Mouse (Mus musculus) CH12.LX (cell line): ENCODE measurements around the gene Smad9. TPM values are rescaled to one million over a fixed set of nuclear protein-coding genes. Genes with fewer than 3 reads are reported as not detected.

Experiments
- DNase-seq: peaks from one replicate; pipeline ENCODE4 v3.0.0-alpha.2; 2013; ENCODE audit errors: extremely low read depth
- H3K27ac ChIP-seq: 2 replicates; pipeline ENCODE4 v1.5.1; 2012; ENCODE audit warnings: low read depth, mild to moderate bottlenecking, control low read depth, moderate library complexity; ENCODE audit not compliant: insufficient read depth
- H3K27me3 ChIP-seq: replicated peaks from 2 replicates; pipeline ENCODE3; 2012; ENCODE audit warnings: inconsistent platforms
- H3K36me3 ChIP-seq, 2 experiments: replicated peaks in 1 of 2; 2 replicates each; pipeline versions ENCODE3 to v1.6.1; 2012; ENCODE audit warnings: inconsistent platforms in 1 of 2, low read length in 1 of 2, mild to moderate bottlenecking in 1 of 2, mixed read lengths in 1 of 2, moderate library complexity in 1 of 2; ENCODE audit not compliant: control insufficient read depth in 1 of 2, insufficient read depth in 1 of 2
- H3K4me1 ChIP-seq, 2 experiments: 2 replicates each; pipeline ENCODE4 v1.6.1; 2012; ENCODE audit warnings: inconsistent platforms in 1 of 2, moderate library complexity in 1 of 2; ENCODE audit not compliant: insufficient read depth in 2 of 2, control insufficient read depth in 1 of 2
- H3K4me2 ChIP-seq: 2 replicates; pipeline ENCODE4 v1.6.1; 2012; ENCODE audit warnings: low read depth, mild to moderate bottlenecking, control low read depth; ENCODE audit not compliant: poor library complexity, insufficient read depth, severe bottlenecking
- H3K4me3 ChIP-seq, 3 experiments: fragments of 150-350 bp in 1 of 3; sonication (generic) in 1 of 3; replicated peaks in 1 of 3; 2 replicates each; pipeline versions ENCODE3 to v1.5.1; 2011 to 2012; ENCODE audit warnings: low read depth in 2 of 3, low read length in 2 of 3, mild to moderate bottlenecking in 2 of 3, moderate library complexity in 2 of 3, control low read depth in 1 of 3, improper control_type of control experiment in 1 of 3, inconsistent platforms in 1 of 3, mixed read lengths in 1 of 3; ENCODE audit not compliant: poor library complexity in 1 of 3
- H3K79me2 ChIP-seq: replicated peaks from 2 replicates; pipeline ENCODE4 v1.6.1; 2012; ENCODE audit warnings: mild to moderate bottlenecking, moderate library complexity; ENCODE audit not compliant: control insufficient read depth, poor library complexity, insufficient read depth, severe bottlenecking; ENCODE audit errors: extremely low read depth
- H3K9ac ChIP-seq: 2 replicates; pipeline ENCODE4 v1.6.1; 2012; ENCODE audit warnings: low read depth, mild to moderate bottlenecking, control low read depth, moderate library complexity; ENCODE audit not compliant: insufficient read depth
- H3K9me3 ChIP-seq: replicated peaks from 2 replicates; pipeline ENCODE3; 2012; ENCODE audit warnings: low read length, inconsistent platforms, mixed read lengths
- BHLHE40 ChIP-seq: IDR thresholded peaks from 2 replicates; pipeline ENCODE4 v1.6.1; 2011; ENCODE audit warnings: mild to moderate bottlenecking, low read depth, low read length, improper control_type of control experiment
- CHD1 ChIP-seq: IDR thresholded peaks from 2 replicates; pipeline ENCODE4 v1.6.1; 2012; ENCODE audit warnings: low read depth, low read length, improper control_type of control experiment, inconsistent platforms
- CHD2 ChIP-seq: IDR thresholded peaks from 2 replicates; pipeline ENCODE4 v1.6.1; 2011; ENCODE audit warnings: low read length, improper control_type of control experiment
- CTCF ChIP-seq, 2 experiments: IDR thresholded peaks in 1 of 2; conservative IDR thresholded peaks in 1 of 2; 2 replicates each; pipeline ENCODE4 v1.5.1; 2011 to 2012; ENCODE audit warnings: low read depth in 2 of 2, low read length in 2 of 2, improper control_type of control experiment in 1 of 2, inconsistent platforms in 1 of 2, mild to moderate bottlenecking in 1 of 2, moderate library complexity in 1 of 2
- E2F4 ChIP-seq: IDR thresholded peaks from 2 replicates; pipeline ENCODE4 v1.6.1; 2011; ENCODE audit warnings: low read depth, low read length, improper control_type of control experiment; ENCODE audit not compliant: insufficient replicate concordance
- ELF1 ChIP-seq: IDR thresholded peaks from 2 replicates; pipeline ENCODE4 v1.6.1; 2014; ENCODE audit warnings: low read depth, mild to moderate bottlenecking, inconsistent platforms, low read length, improper control_type of control experiment
- EP300 ChIP-seq: IDR thresholded peaks from 2 replicates; pipeline ENCODE4 v1.6.1; 2011; ENCODE audit warnings: low read length, improper control_type of control experiment
- ETS1 ChIP-seq: conservative IDR thresholded peaks from 2 replicates; pipeline ENCODE4 v1.6.1; 2012; ENCODE audit warnings: low read depth, mild to moderate bottlenecking, inconsistent platforms, low read length, improper control_type of control experiment, moderate library complexity
- GABPA ChIP-seq: IDR thresholded peaks from 2 replicates; pipeline ENCODE4 v1.6.1; 2012; ENCODE audit warnings: low read depth, low read length, improper control_type of control experiment, inconsistent platforms; ENCODE audit not compliant: insufficient replicate concordance
- HCFC1 ChIP-seq: IDR thresholded peaks from 2 replicates; pipeline ENCODE4 v1.6.1; 2012; ENCODE audit warnings: low read depth, mild to moderate bottlenecking, inconsistent platforms, low read length, improper control_type of control experiment
- IRF4 ChIP-seq: IDR thresholded peaks from 2 replicates; pipeline ENCODE4 v1.6.1; 2014; ENCODE audit warnings: low read depth, mild to moderate bottlenecking, inconsistent platforms, low read length, improper control_type of control experiment
- JUN ChIP-seq: IDR thresholded peaks from 2 replicates; pipeline ENCODE4 v1.6.1; 2011; ENCODE audit warnings: low read depth, mild to moderate bottlenecking, low read length, improper control_type of control experiment, moderate library complexity; ENCODE audit not compliant: insufficient read depth
- JUND ChIP-seq: conservative IDR thresholded peaks from 2 replicates; pipeline ENCODE4 v1.6.1; 2011; ENCODE audit warnings: low read depth, low read length, improper control_type of control experiment
- KAT2A ChIP-seq: IDR thresholded peaks from 2 replicates; pipeline ENCODE4 v1.6.1; 2012; ENCODE audit warnings: low read length, improper control_type of control experiment, inconsistent platforms; ENCODE audit not compliant: insufficient replicate concordance
- MAFK ChIP-seq: IDR thresholded peaks from 2 replicates; pipeline ENCODE4 v1.6.1; 2011; ENCODE audit warnings: low read length, improper control_type of control experiment; ENCODE audit not compliant: insufficient replicate concordance
- MAX ChIP-seq: IDR thresholded peaks from 2 replicates; pipeline ENCODE4 v1.6.1; 2011; ENCODE audit warnings: low read length, improper control_type of control experiment
- MAZ ChIP-seq: IDR thresholded peaks from 2 replicates; pipeline ENCODE4 v1.6.1; 2012; ENCODE audit warnings: low read depth, mild to moderate bottlenecking, inconsistent platforms, low read length, improper control_type of control experiment, moderate library complexity
- MEF2A ChIP-seq: IDR thresholded peaks from 2 replicates; pipeline ENCODE4 v1.6.1; 2014; ENCODE audit warnings: low read depth, mild to moderate bottlenecking, inconsistent platforms, low read length, improper control_type of control experiment, borderline replicate concordance
- MXI1 ChIP-seq: IDR thresholded peaks from 2 replicates; pipeline ENCODE4 v1.6.1; 2011; ENCODE audit warnings: mild to moderate bottlenecking, low read depth, low read length, improper control_type of control experiment
- MYC ChIP-seq: IDR thresholded peaks from 2 replicates; pipeline ENCODE4 v1.6.1; 2011; ENCODE audit warnings: low read depth, mild to moderate bottlenecking, improper control_type of control experiment, low read length
- NELFE ChIP-seq: IDR thresholded peaks from 2 replicates; pipeline ENCODE4 v1.6.1; 2011; ENCODE audit warnings: low read depth, low read length, improper control_type of control experiment
- NRF1 ChIP-seq: IDR thresholded peaks from 2 replicates; pipeline ENCODE4 v1.6.1; 2014; ENCODE audit warnings: low read depth, mild to moderate bottlenecking, inconsistent platforms, low read length, improper control_type of control experiment, moderate library complexity
- PAX5 ChIP-seq: IDR thresholded peaks from 2 replicates; pipeline ENCODE4 v1.6.1; 2012; ENCODE audit warnings: low read length, inconsistent platforms, mixed read lengths
- POLR2A ChIP-seq: IDR thresholded peaks from 2 replicates; pipeline ENCODE4 v1.6.1; 2011; ENCODE audit warnings: low read depth, mild to moderate bottlenecking, improper control_type of control experiment, low read length
- POLR2AphosphoS2 ChIP-seq: IDR thresholded peaks from 2 replicates; pipeline ENCODE4 v1.6.1; 2011; ENCODE audit warnings: low read depth, low read length, improper control_type of control experiment
- RAD21 ChIP-seq: IDR thresholded peaks from 2 replicates; pipeline ENCODE4 v1.6.1; 2011; ENCODE audit warnings: low read depth, mild to moderate bottlenecking, low read length, improper control_type of control experiment, moderate library complexity
- RCOR1 ChIP-seq: conservative IDR thresholded peaks from 2 replicates; pipeline ENCODE4 v1.6.1; 2012; ENCODE audit warnings: low read depth, mild to moderate bottlenecking, inconsistent platforms, low read length, improper control_type of control experiment
- SIN3A ChIP-seq: IDR thresholded peaks from 2 replicates; pipeline ENCODE4 v1.6.1; 2012; ENCODE audit warnings: low read length, improper control_type of control experiment, inconsistent platforms
- SMC3 ChIP-seq: IDR thresholded peaks from 2 replicates; pipeline ENCODE4 v1.6.1; 2011; ENCODE audit warnings: low read depth, low read length, improper control_type of control experiment
- TBP ChIP-seq: conservative IDR thresholded peaks from 2 replicates; pipeline ENCODE4 v1.6.1; 2011; ENCODE audit warnings: low read depth, low read length, improper control_type of control experiment
- TCF12 ChIP-seq: IDR thresholded peaks from 2 replicates; pipeline ENCODE4 v1.6.1; 2014; ENCODE audit warnings: low read depth, mild to moderate bottlenecking, inconsistent platforms, low read length, improper control_type of control experiment
- UBTF ChIP-seq: IDR thresholded peaks from 2 replicates; pipeline ENCODE4 v1.6.1; 2012; ENCODE audit warnings: low read depth, mild to moderate bottlenecking, inconsistent platforms, low read length, improper control_type of control experiment, moderate library complexity
- USF1 ChIP-seq: IDR thresholded peaks from 2 replicates; pipeline ENCODE4 v1.6.1; 2014; ENCODE audit warnings: low read depth, mild to moderate bottlenecking, inconsistent platforms, low read length, improper control_type of control experiment
- USF2 ChIP-seq: conservative IDR thresholded peaks from 2 replicates; pipeline ENCODE4 v1.6.1; 2011; ENCODE audit warnings: low read depth, low read length, improper control_type of control experiment
- ZC3H11A ChIP-seq: IDR thresholded peaks from 2 replicates; pipeline ENCODE4 v1.6.1; 2012; ENCODE audit warnings: low read depth, mild to moderate bottlenecking, inconsistent platforms, low read length, improper control_type of control experiment
- ZKSCAN1 ChIP-seq: IDR thresholded peaks from 2 replicates; pipeline ENCODE4 v1.6.1; 2012; ENCODE audit warnings: low read depth, inconsistent platforms, low read length, improper control_type of control experiment, borderline replicate concordance
- ZMIZ1 ChIP-seq: IDR thresholded peaks from 2 replicates; pipeline ENCODE4 v1.6.1; 2012; ENCODE audit warnings: low read depth, mild to moderate bottlenecking, inconsistent platforms, low read length, improper control_type of control experiment
- ZNF384 ChIP-seq: IDR thresholded peaks from 2 replicates; pipeline ENCODE4 v1.6.1; 2012; ENCODE audit warnings: low read depth, low read length, improper control_type of control experiment, inconsistent platforms
- dilution Hi-C: fragments of 300-500 bp; cut with MboI; formaldehyde crosslinking; loops from 2 replicates; pipeline ENCODE4 v1.14.3; 2020; ENCODE audit warnings: low sequenced_read_pairs; ENCODE audit not compliant: extremely low pct_unique_long_range_greater_than_20kb, extremely low pct_ligation_motif_present
- in situ Hi-C: fragments of 300-500 bp; cut with MboI; formaldehyde crosslinking; loops from 3 replicates; pipeline ENCODE4 v1.14.3; 2019; ENCODE audit warnings: low sequenced_read_pairs, low pct_ligation_motif_present, low pct_unique_long_range_greater_than_20kb, mixed read lengths
- polyA plus RNA-seq: library from polyadenylated mRNA; unstranded; fragments of >175 nt; gene quantifications from 2 replicates; pipeline ENCODE4 v1.2.1, GENCODE M21; 2012; ENCODE audit warnings: low read depth; ENCODE audit not compliant: insufficient read length
- total RNA-seq, 2 experiments: library from RNA; depleted of rRNA; stranded (reverse); fragments of 300-350 nt in 1 of 2; fragments of >200 nt in 1 of 2; gene quantifications; 2 replicates each; pipeline ENCODE4 v1.2.3; 2012 to 2014

The Smad9 gene
- total and polyA plus RNA-seq, 3 experiments: 0.13 to 0.23 (median 0.20) TPM

GRCm38 (mm10) chr3:54735247-54736046 is 19.9 kb upstream of the Smad9 start, which contains the start of the genes Exosc8 and Alg5:
Gene Exosc8 (minus strand): TSS chr3:54735393.
Gene Alg5 (plus strand): TSS chr3:54735539.
- H3K9ac ChIP-seq: peak within 1 kb of the TSS; percentile 90
- peak; percentile 57 for DNase-seq
- H3K4me3 ChIP-seq: peak within 1 kb of the TSS; percentile 83 to 99 (median 91)
- no peaks in the 10 kb centered on the region for H3K27me3 ChIP-seq
- peaks cover 6 to 49% of the 10 kb centered on the region in 2 experiments for H3K4me1 ChIP-seq
- in situ Hi-C loops: no loop called here
- H3K9me3 ChIP-seq: no peaks in the 10 kb centered on the region
- peaks cover 18 to 56% of the 10 kb centered on the region in 2 experiments for H3K36me3 ChIP-seq
- H3K27ac ChIP-seq: peak within 1 kb of the TSS; percentile 93
- TF ChIP-seq BHLHE40 (peak; percentile 35; the same call in 1 of the 2 replicates), MAZ (no peak), POLR2A (peak; percentile 65), TBP (0 out of 2 replicates have a peak, but pooled peaks have one; percentile 6), TCF12 (no peak; the same call in none of the 2 replicates), EP300 (no peak), ZC3H11A (no peak), CHD2 (peak; percentile 56; the same call in 1 of the 2 replicates), IRF4 (0 out of 2 replicates have a peak, but pooled peaks have one; percentile 14), ZNF384 (no peak), MXI1 (peak; percentile 60), USF2 (no peak), RAD21 (peak; percentile 12), ETS1 (peak; percentile 34; the same call in 1 of the 2 replicates), CTCF (conservative IDR thresholded peaks at IDR 0.05 in 1 of 2, IDR thresholded peaks at IDR 0.05 in 1 of 2; ENCODE audit: low read depth in 2 of 2, low read length in 2 of 2) (peak; percentile 32 to 99; a peak in 3 of 4 replicates), MEF2A (0 out of 2 replicates have a peak, but pooled peaks have one; percentile 38), KAT2A (0 out of 2 replicates have a peak, but pooled peaks have one; percentile 10), NELFE (peak; percentile 68; the same call in 1 of the 2 replicates), NRF1 (no peak), E2F4 (no peak), GABPA (no peak), HCFC1 (peak; percentile 47; the same call in 1 of the 2 replicates), SMC3 (peak; percentile 52), ELF1 (peak; percentile 84), CHD1 (no peak), ZKSCAN1 (no peak), MYC (0 out of 2 replicates have a peak, but pooled peaks have one; percentile 26), ZMIZ1 (peak; percentile 76), MAFK (no peak), RCOR1 (0 out of 2 replicates have a peak, but pooled peaks have one; percentile 31), USF1 (no peak), PAX5 (no peak), UBTF (peak; percentile 13; the same call in 1 of the 2 replicates), SIN3A (no peak; the same call in 1 of the 2 replicates), MAX (no peak), JUN (no peak), POLR2AphosphoS2 (no peak), JUND (no peak)
- TF ChIP-seq, all 38 proteins: peak for 19
- peak within 1 kb of the TSS; percentile 86 for H3K4me2 ChIP-seq
- H3K79me2 ChIP-seq: peaks cover 32% of the 10 kb centered on the region
- dilution Hi-C loops: no loop called here
